Mouse (Mus musculus) hindbrain, embryonic 15.5 days (tissue): Measurements from ENCODE around the gene U2af1l4. TPM values are rescaled to one million over a fixed set of nuclear protein-coding genes. Genes with fewer than 3 reads are reported as not detected.

Experiments used
- ATAC-seq: fragments of 200-750 bp; cut with Nextera tagmentation; 2 replicates; pipeline ENCODE4 v1.8.0; 2017; ENCODE audit warnings: low read depth, moderate number of reproducible peaks, moderate TSS enrichment; ENCODE audit not compliant: low FRiP score
- H3K27ac ChIP-seq: fragments of 300-500 bp; sonication (generic); replicated peaks from 2 replicates; pipeline ENCODE4 v1.5.1; 2015; ENCODE audit warnings: mild to moderate bottlenecking, inconsistent platforms
- H3K27me3 ChIP-seq: fragments of 300-500 bp; sonication (generic); 2 replicates; pipeline ENCODE4 v1.6.1; 2015; ENCODE audit warnings: control low read depth, inconsistent platforms
- H3K36me3 ChIP-seq: fragments of 300-500 bp; sonication (generic); 2 replicates; pipeline ENCODE4 v1.6.1; 2015; ENCODE audit warnings: control low read depth, inconsistent platforms
- H3K4me1 ChIP-seq: fragments of 300-500 bp; sonication (generic); replicated peaks from 2 replicates; pipeline ENCODE4 v1.6.1; 2015; ENCODE audit warnings: control low read depth, inconsistent platforms
- H3K4me2 ChIP-seq: fragments of 300-500 bp; sonication (generic); 2 replicates; pipeline ENCODE4 v1.6.1; 2015; ENCODE audit warnings: moderate library complexity, mild to moderate bottlenecking, inconsistent platforms
- H3K4me3 ChIP-seq: fragments of 300-500 bp; sonication (generic); 2 replicates; pipeline ENCODE4 v1.5.1; 2015; ENCODE audit warnings: mild to moderate bottlenecking, inconsistent platforms
- H3K9ac ChIP-seq: fragments of 300-500 bp; sonication (generic); 2 replicates; pipeline ENCODE4 v1.6.1; 2015; ENCODE audit warnings: inconsistent platforms
- H3K9me3 ChIP-seq: fragments of 300-500 bp; sonication (generic); 2 replicates; pipeline ENCODE4 v1.6.1; 2016; ENCODE audit warnings: control low read depth, inconsistent platforms
- WGBS: fragments of 180-500 bp; shearing (Covaris S2); methylation state at CpG from one replicate; pipeline ENCODE4 v1.1.7; 2015; 5-methylcytosine and 5-hydroxymethylcytosine counted together
- polyA plus RNA-seq: library from polyadenylated mRNA; unstranded; fragments of >200 nt; fragmentation: Nextera tagmentation; extraction: Ambion mirVana; gene quantifications from 2 replicates; pipeline ENCODE4 v1.2.1, GENCODE M21; 2015

U2af1l4 gene
- polyA plus RNA-seq, 1 experiment from 2014 or later = 89.7 TPM

DNA sequence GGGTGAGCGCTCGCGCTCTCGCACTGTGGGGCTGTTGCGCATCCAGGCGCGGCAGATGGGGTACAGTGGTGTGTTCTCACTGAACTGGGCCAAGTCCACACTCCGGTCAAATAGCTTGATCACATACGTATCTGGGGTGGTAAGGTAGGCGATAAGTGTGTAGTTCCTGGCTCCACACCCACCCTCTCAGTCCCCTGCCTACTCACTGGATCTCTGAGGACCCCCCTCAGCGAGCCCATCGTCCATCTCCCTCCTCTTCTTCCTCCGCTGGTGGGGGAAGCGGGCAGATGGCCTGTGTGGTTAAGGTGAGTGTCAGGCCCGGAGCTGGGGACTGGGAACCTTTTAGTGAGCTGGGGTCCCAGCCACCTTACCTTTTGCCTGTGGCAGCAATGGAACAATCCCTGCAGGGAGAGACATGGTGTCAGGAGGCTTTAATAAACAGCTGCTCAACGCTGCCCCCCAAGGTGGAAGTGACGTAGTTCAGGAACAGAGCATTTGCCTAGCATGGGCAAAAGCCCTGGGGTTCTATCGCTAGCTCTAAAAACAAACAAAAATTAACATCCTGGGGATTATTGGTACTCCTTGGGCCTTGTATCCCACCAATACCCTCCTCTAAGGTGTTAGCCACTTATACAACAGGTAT is 6.1 kb upstream of the U2af1l4 start:
- Histone ChIP-seq H3K27ac (no peak overlapping the region), H3K4me3 (no peak overlapping the region), H3K36me3 (peaks cover 27% of the 10 kb centered on the region), H3K9me3 (no peaks in the 10 kb centered on the region), H3K9ac (no peak overlapping the region), H3K4me1 (peaks cover 42% of the 10 kb centered on the region), H3K27me3 (no peaks in the 10 kb centered on the region), H3K4me2 (no peak overlapping the region)
- ATAC-seq = no peak
- 92% methylated on average over 18 of the region's 18 CpGs for WGBS

DNA sequence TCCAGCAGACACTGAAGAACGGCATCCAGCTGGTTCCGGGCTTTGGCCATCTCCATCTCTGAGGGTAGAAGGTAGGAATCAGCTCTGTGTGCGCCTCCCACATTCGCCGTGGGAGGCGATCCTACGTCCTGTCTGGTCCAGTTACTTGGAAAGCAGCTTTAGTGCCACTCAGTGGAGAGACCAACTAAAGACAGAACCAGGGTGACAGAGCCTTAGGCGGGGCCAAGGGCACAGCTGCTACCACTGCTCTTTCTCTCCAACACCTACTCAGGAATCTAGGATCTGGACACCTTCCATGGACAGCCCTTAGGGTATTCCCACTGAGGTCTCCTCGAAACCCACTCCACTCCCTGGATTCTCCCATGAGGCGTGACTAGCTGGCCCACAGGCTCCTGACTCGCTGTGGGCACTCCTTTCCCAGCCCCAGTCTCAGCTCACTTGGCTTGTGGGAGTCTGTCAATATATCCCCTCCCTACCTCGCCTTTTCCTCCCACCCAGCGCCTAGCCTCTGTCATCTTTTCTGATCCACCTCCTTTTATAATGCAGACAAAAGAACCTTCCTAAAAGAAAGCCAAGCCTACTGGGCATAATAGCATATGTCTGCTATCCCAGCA is 5.1 kb upstream of the U2af1l4 start:
- no peak overlapping the region for H3K9ac ChIP-seq
- H3K27ac ChIP-seq = no peak overlapping the region
- no peaks in the 10 kb centered on the region for H3K9me3 ChIP-seq
- H3K36me3 ChIP-seq = peaks cover 27% of the 10 kb centered on the region
- peaks cover 41% of the 10 kb centered on the region for H3K4me1 ChIP-seq
- peak overlapping the region; percentile 98 for H3K4me2 ChIP-seq
- H3K4me3 ChIP-seq = 0 out of 2 replicates have a peak overlapping the region, but pooled peaks have one; percentile 67
- WGBS = 90% methylated on average over 13 of the region's 13 CpGs
- no peaks in the 10 kb centered on the region for H3K27me3 ChIP-seq
- no peak for ATAC-seq

- 19% methylated on average over 12 of the region's 12 CpGs for WGBS
- H3K27ac ChIP-seq = peak overlapping the region; percentile 71
These were observed 4.3 kb upstream of the U2af1l4 start for GRCm38 (mm10) chr7:30558656-30559442.

GRCm38 (mm10) chr7:30559443-30559954 is 3.6 kb upstream of the U2af1l4 start, which contains the start of gene Lin37:
Gene Lin37 (minus strand): TSS chr7:30559838.
- Histone ChIP-seq H3K27ac (peak within 1 kb of the TSS; percentile 71), H3K4me3 (peak within 1 kb of the TSS; percentile 67), H3K4me1 (peaks cover 42% of the 10 kb centered on the region), H3K4me2 (peak within 1 kb of the TSS; percentile 98), H3K9ac (peak within 1 kb of the TSS; percentile 76), H3K9me3 (no peaks in the 10 kb centered on the region), H3K36me3 (peaks cover 27% of the 10 kb centered on the region), H3K27me3 (no peaks in the 10 kb centered on the region)
- 0% methylated on average over 20 of the region's 20 CpGs for WGBS
- ATAC-seq = peak; percentile 90

More at GRCm38 (mm10) chr7:30558656-30559442, 4.3 kb upstream of the U2af1l4 start:
- peaks cover 36% of the 10 kb centered on the region for H3K4me1 ChIP-seq
- H3K9ac ChIP-seq = peak overlapping the region; percentile 76
- H3K4me2 ChIP-seq = peak overlapping the region; percentile 98
- ATAC-seq = 0 out of 2 replicates have a peak, but pooled peaks have one; percentile 1
- peak overlapping the region; percentile 67 for H3K4me3 ChIP-seq
- no peaks in the 10 kb centered on the region for H3K9me3 ChIP-seq
- H3K36me3 ChIP-seq = peaks cover 27% of the 10 kb centered on the region
- no peaks in the 10 kb centered on the region for H3K27me3 ChIP-seq

- no peak for ATAC-seq
- Histone ChIP-seq H3K4me3 (no peak overlapping the region), H3K27me3 (no peaks in the 10 kb centered on the region), H3K4me1 (peaks cover 42% of the 10 kb centered on the region), H3K27ac (0 out of 2 replicates have a peak overlapping the region, but pooled peaks have one; percentile 58), H3K36me3 (peaks cover 26% of the 10 kb centered on the region), H3K9me3 (no peaks in the 10 kb centered on the region), H3K4me2 (no peak overlapping the region), H3K9ac (no peak overlapping the region)
- 70% methylated on average over 2 of the region's 2 CpGs for WGBS
These were observed 2.8 kb upstream of the U2af1l4 start for GRCm38 (mm10) chr7:30560296-30560695.

DNA sequence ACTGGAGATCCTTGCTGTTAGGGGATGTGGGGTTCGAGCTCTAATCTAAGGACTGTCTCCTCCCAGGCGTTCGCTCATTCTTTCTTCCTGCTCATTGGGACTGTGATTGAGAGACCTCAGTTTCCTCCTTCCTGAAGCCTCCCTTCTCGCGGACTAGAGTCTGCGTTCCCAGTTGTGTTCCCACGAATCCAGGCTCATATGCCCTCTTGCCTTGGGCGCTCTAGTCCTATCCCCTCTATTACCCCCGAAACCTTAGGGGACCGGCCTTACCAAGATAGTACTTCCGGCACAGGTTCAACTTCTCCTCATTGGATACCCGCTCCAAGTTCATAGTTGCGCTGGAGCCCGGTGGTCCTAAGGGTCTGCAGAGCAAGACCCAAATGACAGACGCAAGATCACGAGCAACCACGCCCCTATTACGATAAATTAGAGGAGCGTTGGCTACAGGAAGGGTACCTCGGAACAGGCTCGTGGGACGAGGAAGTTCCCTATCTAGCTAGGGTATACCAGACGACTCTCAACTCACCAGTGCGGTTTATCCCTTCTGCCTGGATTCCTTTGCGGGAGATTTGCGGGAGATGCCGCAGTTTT is 480 bp upstream of the U2af1l4 start:
- Histone ChIP-seq H3K36me3 (peaks cover 15% of the 10 kb centered on the region), H3K9ac (peak overlapping the region; percentile 58), H3K4me1 (peaks cover 40% of the 10 kb centered on the region), H3K27ac (peak overlapping the region; percentile 93), H3K4me2 (peak overlapping the region; percentile 87), H3K27me3 (no peaks in the 10 kb centered on the region), H3K4me3 (peak overlapping the region; percentile 81), H3K9me3 (no peaks in the 10 kb centered on the region)
- 2% methylated on average over 27 of the region's 27 CpGs for WGBS
- no peak for ATAC-seq

GRCm38 (mm10) chr7:30563906-30564280 is 792 bp downstream of the U2af1l4 start:
- Histone ChIP-seq H3K9me3 (no peaks in the 10 kb centered on the region), H3K4me3 (peak overlapping the region; percentile 81), H3K4me1 (peaks cover 28% of the 10 kb centered on the region), H3K36me3 (peaks cover 25% of the 10 kb centered on the region), H3K27ac (peak overlapping the region; percentile 93), H3K4me2 (peak overlapping the region; percentile 87), H3K9ac (peak overlapping the region; percentile 65), H3K27me3 (no peaks in the 10 kb centered on the region)
- WGBS = 21% methylated on average over 6 of the region's 6 CpGs
- no peak for ATAC-seq

DNA sequence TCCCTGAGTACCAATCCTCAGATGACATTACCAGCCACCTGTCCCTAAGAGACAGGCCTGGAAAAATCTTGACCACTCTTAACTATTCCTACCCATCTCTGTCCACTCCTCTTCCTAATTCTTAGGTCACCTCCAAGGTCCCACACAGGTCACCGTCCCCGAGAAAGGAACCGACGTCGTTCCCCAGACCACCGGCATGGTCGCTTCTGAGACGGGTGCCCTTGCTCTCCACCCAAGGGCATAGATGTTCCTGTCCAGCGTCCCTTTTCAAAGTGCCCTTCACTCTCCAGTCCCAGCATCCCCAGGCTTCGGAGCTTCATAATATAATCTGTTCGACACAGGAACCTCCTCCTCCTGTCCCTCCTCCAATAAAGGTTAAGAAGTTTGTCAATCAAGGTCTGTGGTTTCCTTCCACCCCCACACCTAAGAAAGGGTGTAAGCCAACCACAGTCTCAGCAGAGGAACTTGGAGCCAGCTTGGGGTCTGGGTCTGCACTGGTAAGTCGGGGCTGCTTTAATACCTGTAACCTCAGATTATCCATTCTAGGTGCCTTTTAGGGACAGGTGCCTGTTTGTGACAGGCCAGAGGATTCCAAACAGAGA is 2.0 kb downstream of the U2af1l4 start, which contains the start of gene Igflr1:
Igflr1 (plus strand) TSS at position 458 of the 602 bp plus-strand sequence.
- H3K4me1 ChIP-seq = peaks cover 22% of the 10 kb centered on the region
- H3K27me3 ChIP-seq = no peaks in the 10 kb centered on the region
- no peak within 1 kb of the TSS for H3K27ac ChIP-seq
- no peaks in the 10 kb centered on the region for H3K9me3 ChIP-seq
- H3K9ac ChIP-seq = no peak within 1 kb of the TSS
- H3K36me3 ChIP-seq = peaks cover 37% of the 10 kb centered on the region
- 96% methylated on average over 12 of the region's 12 CpGs for WGBS
- H3K4me3 ChIP-seq = no peak within 1 kb of the TSS
- no peak for ATAC-seq
- H3K4me2 ChIP-seq = no peak within 1 kb of the TSS

GRCm38 (mm10) chr7:30566033-30566432 is 2.9 kb downstream of the U2af1l4 start:
- no peaks in the 10 kb centered on the region for H3K9me3 ChIP-seq
- 88% methylated on average over 9 of the region's 9 CpGs for WGBS
- no peak overlapping the region for H3K4me2 ChIP-seq
- no peak for ATAC-seq
- H3K4me3 ChIP-seq = no peak overlapping the region
- H3K9ac ChIP-seq = no peak overlapping the region
- H3K27me3 ChIP-seq = no peaks in the 10 kb centered on the region
- no peak overlapping the region for H3K27ac ChIP-seq
- H3K36me3 ChIP-seq = peaks cover 46% of the 10 kb centered on the region
- H3K4me1 ChIP-seq = peaks cover 19% of the 10 kb centered on the region

DNA sequence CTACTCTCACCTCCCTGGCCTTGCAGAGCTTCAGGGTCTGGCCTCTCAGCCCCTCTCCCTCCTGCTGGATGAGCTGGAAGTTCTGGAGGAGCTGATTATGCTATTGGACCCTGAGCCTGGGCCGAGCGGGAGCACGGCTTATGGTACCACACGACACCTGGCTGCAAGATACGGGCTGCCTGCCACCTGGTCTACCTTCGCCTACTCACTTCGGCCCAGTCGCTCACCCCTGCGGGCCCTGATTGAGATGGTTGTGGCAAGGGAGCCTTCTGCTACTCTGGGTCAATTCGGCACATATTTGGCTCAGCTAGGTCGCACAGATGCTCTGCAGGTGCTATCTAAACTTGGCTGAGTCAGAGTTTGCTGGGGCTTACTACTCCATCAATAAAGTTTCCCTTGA is 4.5 kb downstream of the U2af1l4 start:
- Histone ChIP-seq H3K36me3 (peaks cover 60% of the 10 kb centered on the region), H3K27ac (no peak overlapping the region), H3K4me3 (no peak overlapping the region), H3K27me3 (no peaks in the 10 kb centered on the region), H3K9me3 (no peaks in the 10 kb centered on the region), H3K4me2 (no peak overlapping the region), H3K4me1 (peaks cover 9% of the 10 kb centered on the region), H3K9ac (no peak overlapping the region)
- WGBS = 92% methylated on average over 11 of the region's 11 CpGs
- no peak for ATAC-seq

GRCm38 (mm10) chr7:30572389-30572788 is 9.3 kb downstream of the U2af1l4 start:
- H3K9me3 ChIP-seq = no peaks in the 10 kb centered on the region
- WGBS = 97% methylated on average over 5 of the region's 5 CpGs
- peaks cover 96% of the 10 kb centered on the region for H3K36me3 ChIP-seq
- H3K27ac ChIP-seq = no peak overlapping the region
- no peak overlapping the region for H3K9ac ChIP-seq
- H3K4me2 ChIP-seq = no peak overlapping the region
- H3K27me3 ChIP-seq = no peaks in the 10 kb centered on the region
- no peak overlapping the region for H3K4me3 ChIP-seq
- no peaks in the 10 kb centered on the region for H3K4me1 ChIP-seq
- no peak for ATAC-seq
